Mouse (Mus musculus): Measurements from ENCODE around the gene Smad3. TPM values are rescaled to one million over a fixed set of nuclear protein-coding genes. Genes with fewer than 3 reads are reported as not detected.

The Smad3 gene
- total RNA-seq, 2 experiments from 2014 or later: 14.0 to 14.5 TPM

- no peak for DNase-seq (ENCODE audit: low spot score)
- intact Hi-C loops (cut with DNase I): no loop called here
These were observed 75.5 kb downstream of the Smad3 start for GRCm38 (mm10) chr9:63682301-63682700.

GRCm38 (mm10) chr9:63678076-63678475 lies 79.7 kb downstream of the Smad3 start:
- intact Hi-C loops (cut with DNase I): no loop called here

GRCm38 (mm10) chr9:63677621-63678020 lies 80.2 kb downstream of the Smad3 start:
- no peak for DNase-seq (ENCODE audit: low spot score)
- intact Hi-C loops (cut with DNase I): no loop called here

More at GRCm38 (mm10) chr9:63678076-63678475, 79.7 kb downstream of the Smad3 start:
- no peak for DNase-seq (ENCODE audit: low spot score)

- intact Hi-C loops (cut with DNase I): no loop called here
- no peak for DNase-seq (ENCODE audit: low spot score)
These were observed 83.2 kb downstream of the Smad3 start for GRCm38 (mm10) chr9:63674613-63675012.

GRCm38 (mm10) chr9:63673494-63673805 lies 84.3 kb downstream of the Smad3 start:
- intact Hi-C loops (cut with DNase I): no loop called here
- no peak for DNase-seq (ENCODE audit: low spot score)

- DNase-seq (ENCODE audit: low spot score): peak; percentile 64
- intact Hi-C loops (cut with DNase I): no loop called here
These were observed 84.8 kb downstream of the Smad3 start for GRCm38 (mm10) chr9:63672797-63673493.

GRCm38 (mm10) chr9:63669816-63670215 lies 88.0 kb downstream of the Smad3 start:
- intact Hi-C loops (cut with DNase I): no loop called here
- no peak for DNase-seq (ENCODE audit: low spot score)

GRCm38 (mm10) chr9:63668621-63669020 lies 89.2 kb downstream of the Smad3 start:
- no peak for DNase-seq (ENCODE audit: low spot score)
- intact Hi-C loops (cut with DNase I): no loop called here

GRCm38 (mm10) chr9:63667373-63667724 lies 90.4 kb downstream of the Smad3 start:
- intact Hi-C loops (cut with DNase I): no loop called here
- no peak for DNase-seq (ENCODE audit: low spot score)

- DNase-seq (ENCODE audit: low spot score): no peak
- intact Hi-C loops (cut with DNase I): no loop called here
These were observed 91.0 kb downstream of the Smad3 start for GRCm38 (mm10) chr9:63666612-63667372.

- no peak for DNase-seq (ENCODE audit: low spot score)
- intact Hi-C loops (cut with DNase I): no loop called here
These were observed 92.8 kb downstream of the Smad3 start for GRCm38 (mm10) chr9:63664792-63665646.

GRCm38 (mm10) chr9:63664300-63664745 lies 93.5 kb downstream of the Smad3 start:
- intact Hi-C loops (cut with DNase I): no loop called here
- DNase-seq (ENCODE audit: low spot score): no peak

- intact Hi-C loops (cut with DNase I): no loop called here
- no peak for DNase-seq (ENCODE audit: low spot score)
These were observed 94.6 kb downstream of the Smad3 start for GRCm38 (mm10) chr9:63663222-63663621.

GRCm38 (mm10) chr9:63662759-63663158 lies 95.0 kb downstream of the Smad3 start:
- DNase-seq (ENCODE audit: low spot score): no peak
- intact Hi-C loops (cut with DNase I): no loop called here

GRCm38 (mm10) chr9:63660691-63661090 lies 97.1 kb downstream of the Smad3 start:
- intact Hi-C loops (cut with DNase I): no loop called here
- no peak for DNase-seq (ENCODE audit: low spot score)

- no peak for DNase-seq (ENCODE audit: low spot score)
- intact Hi-C loops (cut with DNase I): no loop called here
These were observed 97.7 kb downstream of the Smad3 start for GRCm38 (mm10) chr9:63660061-63660460.

- intact Hi-C loops (cut with DNase I): no loop called here
- no peak for DNase-seq (ENCODE audit: low spot score)
These were observed 98.8 kb downstream of the Smad3 start for GRCm38 (mm10) chr9:63658970-63659371.

GRCm38 (mm10) chr9:63658436-63658835 lies 99.4 kb downstream of the Smad3 start:
- DNase-seq (ENCODE audit: low spot score): no peak
- intact Hi-C loops (cut with DNase I): no loop called here

- DNase-seq (ENCODE audit: low spot score): no peak
- intact Hi-C loops (cut with DNase I): no loop called here
These were observed 100.6 kb downstream of the Smad3 start for GRCm38 (mm10) chr9:63657167-63657566.

- no peak for DNase-seq (ENCODE audit: low spot score)
- intact Hi-C loops (cut with DNase I): no loop called here
These were observed 102.7 kb downstream of the Smad3 start for GRCm38 (mm10) chr9:63655092-63655491.

- DNase-seq (ENCODE audit: low spot score): no peak
- intact Hi-C loops (cut with DNase I): loop anchor here (5.0 kb wide), 2 partner anchors 53 to 103 kb away; partner anchors contain the start of gene Smad3
These were observed 103.2 kb downstream of the Smad3 start for GRCm38 (mm10) chr9:63654575-63654974.
